Mouse (Mus musculus) intestine, postnatal 0 days (tissue): Measurements from ENCODE around the gene Ociad2. TPM values are rescaled to one million over a fixed set of nuclear protein-coding genes. Genes with fewer than 3 reads are reported as not detected.

Experiments used
- ATAC-seq: fragments of 200-750 bp; cut with Nextera tagmentation; 2 replicates; pipeline ENCODE4 v1.8.0; 2017; ENCODE audit warnings: mild to moderate bottlenecking, moderate TSS enrichment, moderate library complexity
- H3K27ac ChIP-seq: fragments of 300-500 bp; sonication (generic); 2 replicates; pipeline ENCODE4 v1.5.1; 2014; ENCODE audit warnings: mild to moderate bottlenecking, low read depth, low read length, moderate library complexity
- H3K27me3 ChIP-seq: fragments of 300-500 bp; sonication (generic); replicated peaks from 2 replicates; pipeline ENCODE4 v1.6.1; 2014; ENCODE audit warnings: low read length, mixed read lengths; ENCODE audit not compliant: control insufficient read depth, insufficient read depth
- H3K36me3 ChIP-seq: fragments of 300-500 bp; sonication (generic); 2 replicates; pipeline ENCODE4 v1.6.1; 2014; ENCODE audit warnings: mild to moderate bottlenecking, moderate library complexity; ENCODE audit not compliant: control insufficient read depth, insufficient read depth
- H3K4me1 ChIP-seq: fragments of 300-500 bp; sonication (generic); replicated peaks from 2 replicates; pipeline ENCODE4 v1.6.1; 2014; ENCODE audit warnings: antibody characterized with exemption, low read length, mixed read lengths; ENCODE audit not compliant: control insufficient read depth, insufficient read depth
- H3K4me2 ChIP-seq: fragments of 300-500 bp; sonication (generic); replicated peaks from 2 replicates; pipeline ENCODE4 v1.6.1; 2014; ENCODE audit warnings: low read depth, mild to moderate bottlenecking, moderate library complexity
- H3K4me3 ChIP-seq: fragments of 300-500 bp; sonication (generic); 2 replicates; pipeline ENCODE4 v1.5.1; 2014; ENCODE audit warnings: low read depth, low read length
- H3K9ac ChIP-seq: fragments of 300-500 bp; sonication (generic); 2 replicates; pipeline ENCODE4 v1.6.1; 2014; ENCODE audit warnings: mild to moderate bottlenecking, low read depth, low read length
- H3K9me3 ChIP-seq: fragments of 300-500 bp; sonication (generic); 2 replicates; pipeline ENCODE4 v1.6.1; 2016; ENCODE audit warnings: mixed run types; ENCODE audit not compliant: control insufficient read depth
- CTCF ChIP-seq: sonication (generic); IDR thresholded peaks from 2 replicates; pipeline ENCODE4 v1.5.1; 2016; ENCODE audit warnings: low read depth, mild to moderate bottlenecking, control low read depth, antibody characterized with exemption, moderate library complexity
- WGBS: fragments of 180-500 bp; shearing (Covaris S2); extraction: QIAGEN DNeasy Blood & Tissue Kit; methylation state at CpG from one replicate; pipeline ENCODE4 v1.1.7; 2014; 5-methylcytosine and 5-hydroxymethylcytosine counted together
- polyA plus RNA-seq: library from polyadenylated mRNA; unstranded; fragments of >200 nt; fragmentation: Nextera tagmentation; extraction: Ambion mirVana; gene quantifications from 2 replicates; pipeline ENCODE4 v1.2.1, GENCODE M21; 2015

Gene Ociad2
- polyA plus RNA-seq, 1 experiment from 2014 or later: 225 TPM

DNA sequence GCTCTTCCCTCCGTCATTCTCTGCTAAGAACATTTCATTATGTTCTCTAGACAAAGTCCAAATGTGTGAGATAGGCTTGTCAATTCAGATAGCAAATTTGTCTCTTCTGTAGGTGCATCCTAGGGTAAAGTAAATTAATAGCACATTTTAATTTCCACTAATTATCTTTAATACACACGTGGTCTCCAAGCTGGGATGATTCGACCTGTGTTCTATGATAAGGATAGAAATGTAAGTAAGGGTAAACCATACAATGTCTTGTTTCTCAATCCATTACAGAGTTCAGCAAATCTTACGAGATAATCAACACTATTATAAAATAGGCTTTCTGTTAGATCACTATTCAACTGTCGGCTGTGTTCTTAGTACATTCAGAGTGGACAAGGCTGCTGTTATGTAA, 21.5 kb downstream of the Ociad2 start:
- no peaks in the 10 kb centered on the region for H3K27me3 ChIP-seq
- H3K9ac ChIP-seq: no peak overlapping the region
- no peak overlapping the region for H3K4me3 ChIP-seq
- WGBS: 69% methylated on average over 5 of the region's 5 CpGs
- no peak for TF ChIP-seq CTCF
- H3K36me3 ChIP-seq: peaks cover 19% of the 10 kb centered on the region
- no peaks in the 10 kb centered on the region for H3K4me1 ChIP-seq
- H3K4me2 ChIP-seq: no peak overlapping the region
- no peak for ATAC-seq
- H3K27ac ChIP-seq: no peak overlapping the region
- H3K9me3 ChIP-seq: no peaks in the 10 kb centered on the region

DNA sequence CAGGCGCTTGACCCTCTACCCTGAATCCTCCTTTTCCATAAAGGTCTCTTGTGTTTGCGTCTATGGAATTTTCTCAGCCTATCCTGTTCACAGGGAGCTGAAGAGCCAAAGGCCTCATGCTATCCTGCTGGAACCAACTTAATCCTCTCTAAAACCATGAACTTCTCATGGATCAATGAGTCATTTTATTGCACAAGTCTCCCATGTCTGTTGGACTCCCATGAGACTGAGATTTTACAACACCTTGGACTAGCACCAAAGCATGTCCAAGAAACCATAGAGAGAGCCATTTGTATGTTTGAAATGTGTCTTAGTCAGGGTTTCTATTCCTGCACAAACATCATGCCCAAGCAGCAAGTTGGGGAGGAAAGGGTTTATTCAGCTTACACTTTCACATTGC, 26.2 kb downstream of the Ociad2 start:
- ATAC-seq: 0 out of 2 replicates have a peak, but pooled peaks have one; percentile 15
- H3K4me2 ChIP-seq: no peak overlapping the region
- no peak overlapping the region for H3K4me3 ChIP-seq
- H3K9ac ChIP-seq: no peak overlapping the region
- no peak overlapping the region for H3K27ac ChIP-seq
- WGBS: 93% methylated on average over 2 of the region's 2 CpGs
- TF ChIP-seq CTCF: no peak
- H3K27me3 ChIP-seq: no peaks in the 10 kb centered on the region
- H3K4me1 ChIP-seq: no peaks in the 10 kb centered on the region
- H3K36me3 ChIP-seq: peaks cover 52% of the 10 kb centered on the region
- no peaks in the 10 kb centered on the region for H3K9me3 ChIP-seq

GRCm38 (mm10) chr5:73313591-73313990, 27.2 kb downstream of the Ociad2 start:
- no peak overlapping the region for H3K27ac ChIP-seq
- no peaks in the 10 kb centered on the region for H3K9me3 ChIP-seq
- H3K4me3 ChIP-seq: no peak overlapping the region
- TF ChIP-seq CTCF: no peak
- no peaks in the 10 kb centered on the region for H3K4me1 ChIP-seq
- no peak for ATAC-seq
- H3K27me3 ChIP-seq: no peaks in the 10 kb centered on the region
- 83% methylated on average over 10 of the region's 10 CpGs for WGBS
- H3K9ac ChIP-seq: no peak overlapping the region
- H3K36me3 ChIP-seq: peaks cover 56% of the 10 kb centered on the region
- no peak overlapping the region for H3K4me2 ChIP-seq

- Histone ChIP-seq H3K27ac (peak overlapping the region; percentile 0; the same call in 1 of the 2 replicates), H3K4me1 (no peaks in the 10 kb centered on the region), H3K4me3 (no peak overlapping the region), H3K36me3 (peaks cover 68% of the 10 kb centered on the region), H3K9ac (no peak overlapping the region), H3K9me3 (no peaks in the 10 kb centered on the region), H3K27me3 (no peaks in the 10 kb centered on the region), H3K4me2 (no peak overlapping the region)
- peak; percentile 91 for ATAC-seq
- no peak for TF ChIP-seq CTCF
- 52% methylated on average over 5 of the region's 5 CpGs for WGBS
Measured at GRCm38 (mm10) chr5:73311458-73311857, 29.4 kb downstream of the Ociad2 start.

DNA sequence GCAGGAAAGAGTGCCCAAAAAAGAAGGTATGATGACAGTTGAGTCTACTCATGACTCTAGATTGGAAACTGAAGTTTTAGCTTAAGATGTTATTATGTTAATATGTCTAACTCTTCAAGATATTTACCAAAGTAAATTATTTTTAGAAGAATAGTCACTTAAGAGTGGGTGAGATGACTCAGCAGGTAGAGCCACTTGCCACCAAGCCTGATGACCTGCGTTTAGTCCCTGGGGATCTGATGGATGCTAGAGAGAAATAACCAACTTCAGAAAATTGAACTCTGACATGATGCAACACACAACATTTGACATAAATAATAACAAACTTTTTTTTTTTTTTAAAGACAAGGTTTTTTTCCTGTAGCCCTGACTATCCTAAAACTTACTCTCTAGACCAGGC, 30.4 kb downstream of the Ociad2 start:
- WGBS: 92% methylated on average over 1 of the region's 1 CpGs
- 0 out of 2 replicates have a peak overlapping the region, but pooled peaks have one; percentile 35 for H3K27ac ChIP-seq
- peaks cover 70% of the 10 kb centered on the region for H3K36me3 ChIP-seq
- H3K27me3 ChIP-seq: no peaks in the 10 kb centered on the region
- no peak overlapping the region for H3K4me3 ChIP-seq
- H3K4me1 ChIP-seq: no peaks in the 10 kb centered on the region
- no peak overlapping the region for H3K9ac ChIP-seq
- ATAC-seq: no peak
- no peaks in the 10 kb centered on the region for H3K9me3 ChIP-seq
- no peak for TF ChIP-seq CTCF
- no peak overlapping the region for H3K4me2 ChIP-seq

DNA sequence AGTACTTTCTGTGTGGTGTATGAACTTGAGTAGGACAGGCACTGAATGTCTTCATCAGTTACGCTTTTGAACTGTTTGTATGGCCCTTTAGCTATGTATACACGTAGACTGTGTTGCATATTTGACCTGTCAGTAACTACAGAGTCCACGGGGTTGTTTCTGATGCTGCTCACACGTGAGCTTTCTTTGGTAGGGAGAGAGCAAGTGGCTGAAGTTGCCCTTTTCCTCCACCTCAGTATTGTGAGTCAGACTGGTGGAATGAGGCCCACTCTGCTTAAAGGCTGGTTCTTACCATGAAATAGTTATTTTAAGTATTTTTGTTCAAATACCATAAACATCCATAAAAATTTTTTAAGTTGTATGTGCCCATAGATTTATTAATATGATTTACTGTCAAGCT, 31.3 kb downstream of the Ociad2 start:
- no peak overlapping the region for H3K9ac ChIP-seq
- H3K27ac ChIP-seq: 0 out of 2 replicates have a peak overlapping the region, but pooled peaks have one; percentile 4
- no peaks in the 10 kb centered on the region for H3K4me1 ChIP-seq
- H3K36me3 ChIP-seq: peaks cover 71% of the 10 kb centered on the region
- 77% methylated on average over 4 of the region's 4 CpGs for WGBS
- H3K9me3 ChIP-seq: no peaks in the 10 kb centered on the region
- peak; percentile 23; the same call in 1 of the 2 replicates for ATAC-seq
- no peak overlapping the region for H3K4me3 ChIP-seq
- no peak for TF ChIP-seq CTCF
- no peak overlapping the region for H3K4me2 ChIP-seq
- H3K27me3 ChIP-seq: no peaks in the 10 kb centered on the region

- no peaks in the 10 kb centered on the region for H3K9me3 ChIP-seq
- WGBS: 87% methylated on average over 3 of the region's 3 CpGs
- no peak for ATAC-seq
- H3K27me3 ChIP-seq: no peaks in the 10 kb centered on the region
- no peak overlapping the region for H3K4me2 ChIP-seq
- H3K36me3 ChIP-seq: peaks cover 59% of the 10 kb centered on the region
- no peaks in the 10 kb centered on the region for H3K4me1 ChIP-seq
- no peak overlapping the region for H3K4me3 ChIP-seq
- no peak overlapping the region for H3K27ac ChIP-seq
- no peak for TF ChIP-seq CTCF
- no peak overlapping the region for H3K9ac ChIP-seq
Measured at GRCm38 (mm10) chr5:73307297-73307696, 33.5 kb downstream of the Ociad2 start.
